Mouse (Mus musculus): ENCODE data around the gene Lmntd1. TPM values are rescaled to one million over a fixed set of nuclear protein-coding genes. Genes with fewer than 3 reads are reported as not detected.

Gene Lmntd1
- not detected for polyA plus RNA-seq (2012; fragmentation: generic; extraction: Trizol)

DNA sequence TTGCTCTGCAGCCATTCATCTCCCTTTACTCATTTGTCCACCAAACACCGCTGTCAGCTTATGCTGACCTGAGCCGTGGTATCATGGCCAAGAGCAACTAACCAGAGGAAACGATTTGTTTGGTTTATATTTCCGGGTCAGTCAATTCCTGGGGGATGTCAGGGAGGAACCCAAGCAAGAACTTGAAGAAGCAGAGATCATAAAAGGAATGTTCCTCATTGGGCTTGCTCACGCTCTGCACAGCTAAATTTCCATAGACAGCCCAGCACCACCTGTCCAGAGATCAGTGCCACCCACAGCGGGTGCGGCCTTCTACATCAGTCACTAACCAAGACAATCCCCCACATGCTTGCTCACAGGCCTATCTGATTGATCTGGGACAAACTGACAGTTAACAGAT lies at the start of gene Lmntd1:
TSS of gene Lmntd1 (minus strand) at position 101 of the 400 bp plus-strand sequence.

DNA sequence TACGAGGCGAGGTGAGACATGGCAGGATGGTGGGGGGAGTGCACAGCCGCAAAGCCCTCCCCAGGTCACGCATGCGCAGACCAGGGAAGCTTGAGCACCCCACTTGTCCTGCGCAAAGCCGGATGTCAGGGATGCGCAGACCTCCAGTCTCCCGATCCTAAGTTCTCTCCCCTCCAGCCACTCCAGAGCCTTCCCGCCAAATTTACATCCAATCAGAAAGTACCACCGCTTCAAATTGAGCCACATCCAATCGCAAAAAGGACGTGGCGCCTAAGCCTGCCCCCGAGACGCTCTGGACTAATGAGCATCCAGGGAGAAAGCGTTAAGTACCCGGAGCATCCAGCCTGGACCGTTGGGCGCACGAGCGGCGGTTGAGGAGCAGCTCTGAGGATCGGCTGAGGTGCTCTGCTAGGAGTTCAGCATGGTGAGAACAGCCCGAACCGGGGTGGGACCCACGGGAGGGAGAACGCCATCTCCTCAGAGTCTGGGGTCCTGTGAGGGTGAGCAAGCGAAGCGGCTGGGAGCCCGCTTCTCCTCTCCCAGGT lies 1.6 kb upstream of the Lmntd1 start, which contains the start of gene Tuba3b:
TSS of gene Tuba3b (plus strand) at position 92 of the 545 bp plus-strand sequence.

Other genes with a start within 250 kb of the Lmntd1 start
- gene Tuba3b, start 1.4 kb upstream of the Lmntd1 start, polyA plus RNA-seq (2012; fragmentation: generic; extraction: Trizol), result not detected
- gene Rassf8, start 132.4 kb upstream of the Lmntd1 start, polyA plus RNA-seq (2012; fragmentation: generic; extraction: Trizol), result 10 to 100 TPM in 1 of 2 experiments, 1 to 10 TPM in 1; 1.0 to 11.3 TPM

Measured in C3H10T1/2 (cell line).